Mouse (Mus musculus): ENCODE measurements around the gene Etl4.

The Etl4 gene

GRCm38 (mm10) chr2:20774462-20774861 is 864.9 kb downstream of the Etl4 start:
- no peak for DNase-seq

- DNase-seq = no peak
These were observed 866.7 kb downstream of the Etl4 start for GRCm38 (mm10) chr2:20776171-20776704.

GRCm38 (mm10) chr2:20777931-20778330 is 868.4 kb downstream of the Etl4 start:
- no peak for DNase-seq

GRCm38 (mm10) chr2:20779484-20780381 is 870.2 kb downstream of the Etl4 start:
- peak; percentile 13 for DNase-seq

- peak; percentile 12 for DNase-seq
These were observed 891.8 kb downstream of the Etl4 start for GRCm38 (mm10) chr2:20801236-20801890.

- DNase-seq = no peak
These were observed 901.9 kb downstream of the Etl4 start for GRCm38 (mm10) chr2:20811506-20811905.

- no peak for DNase-seq
These were observed 904.4 kb downstream of the Etl4 start for GRCm38 (mm10) chr2:20813986-20814385.

GRCm38 (mm10) chr2:20818226-20818625 is 908.6 kb downstream of the Etl4 start:
- no peak for DNase-seq

- DNase-seq = no peak
These were observed 916.7 kb downstream of the Etl4 start for GRCm38 (mm10) chr2:20826258-20826657.

GRCm38 (mm10) chr2:20830882-20831281 is 921.3 kb downstream of the Etl4 start:
- DNase-seq = no peak

- DNase-seq = no peak
These were observed 922.2 kb downstream of the Etl4 start for GRCm38 (mm10) chr2:20831608-20832406.

- DNase-seq = peak; percentile 24
These were observed 939.8 kb downstream of the Etl4 start for GRCm38 (mm10) chr2:20849346-20849745.

All from cerebellum, adult 11 months (tissue).